Mouse (Mus musculus) embryonic fibroblast, embryonic 13.5 days (primary cell): ENCODE measurements at regions not wholly inside any gene's neighbourhood (a gene's known extent, or its start where the extent isn't known, plus 50 kb on each side); places are given as distances from the start of the nearest gene placed in this dataset.

ENCODE experiments used
- CTCF ChIP-seq: IDR thresholded peaks from 2 replicates; pipeline ENCODE4 v1.5.1; 2011; ENCODE audit warnings: mild to moderate bottlenecking, control low read depth, low read length, moderate library complexity, borderline replicate concordance; ENCODE audit not compliant: insufficient read depth
- POLR2A ChIP-seq: IDR thresholded peaks from 2 replicates; pipeline ENCODE4 v1.6.1; 2011; ENCODE audit warnings: low read depth, mild to moderate bottlenecking, control low read depth, low read length, moderate library complexity

DNA sequence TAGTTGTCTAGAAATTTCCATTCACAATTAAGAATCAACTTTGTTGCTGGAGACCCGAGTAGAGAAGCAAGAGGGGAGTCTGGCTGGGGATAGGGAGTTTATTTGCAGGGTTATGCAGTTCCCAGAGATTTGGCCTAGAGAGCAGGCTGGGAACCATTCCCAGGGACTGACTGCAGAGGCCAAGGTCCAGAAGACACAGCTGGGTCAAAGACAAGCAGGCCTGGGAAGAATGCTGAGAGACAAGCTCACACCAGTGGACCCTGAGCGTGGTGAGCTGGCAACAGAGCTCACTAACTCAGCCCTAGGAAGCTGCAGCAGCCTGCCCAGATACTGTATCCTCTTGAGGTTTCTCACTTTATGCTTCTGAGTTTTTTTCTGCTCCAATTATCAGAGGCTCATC, 827.9 kb downstream of the Slc4a3 start:
- TF ChIP-seq CTCF (no peak), POLR2A (no peak)
